Mouse (Mus musculus): Measurements from ENCODE around the gene Ercc1. TPM values are rescaled to one million over a fixed set of nuclear protein-coding genes. Genes with fewer than 3 reads are reported as not detected.

The Ercc1 gene
- polyA plus RNA-seq, 1 experiment from 2014 or later: 61.4 TPM

GRCm38 (mm10) chr7:19404476-19404875, 59.9 kb downstream of the Ercc1 start, which contains the start of gene Ckm:
TSS of gene Ckm (plus strand) at chr7:19404776.
- Histone ChIP-seq H3K36me3 (ENCODE audit: control insufficient read depth, insufficient read depth, low read length) (no peaks in the 10 kb centered on the region), H3K27me3 (ENCODE audit: control insufficient read depth, insufficient read depth, low read length) (peaks cover 27% of the 10 kb centered on the region), H3K4me3 (replicated peaks; ENCODE audit: low read length) (peak within 1 kb of the TSS; percentile 64), H3K4me1 (ENCODE audit: control insufficient read depth, insufficient read depth, low read length) (0 out of 2 replicates have a peak, but pooled peaks cover 5% of the 10 kb centered on the region), H3K9me3 (replicated peaks; ENCODE audit: control insufficient read depth, low read length) (peaks cover 7% of the 10 kb centered on the region), H3K27ac (ENCODE audit: low read length) (no peak within 1 kb of the TSS), H3K9ac (ENCODE audit: low read length) (peak within 1 kb of the TSS; percentile 72), H3K4me2 (ENCODE audit: low read depth, low read length) (peak within 1 kb of the TSS; percentile 96)
- 49% methylated on average over 7 of the region's 7 CpGs for WGBS
- ATAC-seq (ENCODE audit: insufficient read depth, low FRiP score): no peak

GRCm38 (mm10) chr7:19405417-19405816, 60.8 kb downstream of the Ercc1 start:
- H3K36me3 ChIP-seq (ENCODE audit: control insufficient read depth, insufficient read depth, low read length): no peaks in the 10 kb centered on the region
- H3K9me3 ChIP-seq (replicated peaks; ENCODE audit: control insufficient read depth, low read length): peaks cover 7% of the 10 kb centered on the region
- 2% methylated on average over 19 of the region's 19 CpGs for WGBS
- peaks cover 27% of the 10 kb centered on the region for H3K27me3 ChIP-seq (ENCODE audit: control insufficient read depth, insufficient read depth, low read length)
- H3K4me2 ChIP-seq (ENCODE audit: low read depth, low read length): peak overlapping the region; percentile 35
- no peak for ATAC-seq (ENCODE audit: insufficient read depth, low FRiP score)
- 0 out of 2 replicates have a peak overlapping the region, but pooled peaks have one; percentile 43 for H3K9ac ChIP-seq (ENCODE audit: low read length)
- H3K4me1 ChIP-seq (ENCODE audit: control insufficient read depth, insufficient read depth, low read length): 0 out of 2 replicates have a peak, but pooled peaks cover 5% of the 10 kb centered on the region
- H3K27ac ChIP-seq (ENCODE audit: low read length): no peak overlapping the region
- no peak overlapping the region for H3K4me3 ChIP-seq (replicated peaks; ENCODE audit: low read length)

MicroRNAs within 50 kb of the gene (microRNA counts, 519-probe panel; counts per million panel counts)
- not detected for microRNA mmu-miR-343

Small RNAs within 50 kb of the gene (microRNA-seq; reads per million reads assigned to microRNA genes)
- not detected for gene Mir343

Other genes with a start within 250 kb of the Ercc1 start
- 2.2 and 2.5 TPM in 2 replicates for gene Gm4969, start 226.4 kb upstream of the Ercc1 start, polyA plus RNA-seq (2015; fragmentation: Nextera tagmentation; extraction: Ambion mirVana)
- 13.5 and 15.3 TPM in 2 replicates for gene Fbxo46, start 224.9 kb upstream of the Ercc1 start, polyA plus RNA-seq (2015; fragmentation: Nextera tagmentation; extraction: Ambion mirVana)
- 14.1 and 14.8 TPM in 2 replicates for gene Qpctl, start 195.5 kb upstream of the Ercc1 start, polyA plus RNA-seq (2015; fragmentation: Nextera tagmentation; extraction: Ambion mirVana)
- gene Snrpd2, start 195.1 kb upstream of the Ercc1 start, polyA plus RNA-seq (2015; fragmentation: Nextera tagmentation; extraction: Ambion mirVana): 123 and 136 TPM in 2 replicates
- gene Gipr, start 178.7 kb upstream of the Ercc1 start, polyA plus RNA-seq (2015; fragmentation: Nextera tagmentation; extraction: Ambion mirVana): 1.6 and 2.4 TPM in 2 replicates
- gene Eml2, start 168.4 kb upstream of the Ercc1 start, polyA plus RNA-seq (2015; fragmentation: Nextera tagmentation; extraction: Ambion mirVana): 10.9 and 11.4 TPM in 2 replicates
- gene Gpr4, start 132.2 kb upstream of the Ercc1 start, polyA plus RNA-seq (2015; fragmentation: Nextera tagmentation; extraction: Ambion mirVana): 1.4 and 1.7 TPM in 2 replicates
- 33.0 and 34.5 TPM in 2 replicates for gene Opa3, start 116.4 kb upstream of the Ercc1 start, polyA plus RNA-seq (2015; fragmentation: Nextera tagmentation; extraction: Ambion mirVana)
- gene Vasp, start 73.0 kb upstream of the Ercc1 start, polyA plus RNA-seq (2015; fragmentation: Nextera tagmentation; extraction: Ambion mirVana): 77.8 and 85.6 TPM in 2 replicates
- gene Ppm1n, start 64.7 kb upstream of the Ercc1 start, polyA plus RNA-seq (2015; fragmentation: Nextera tagmentation; extraction: Ambion mirVana): 0.17 TPM in 1 of 2 replicates, not detected in the other
- gene Rtn2, start 62.2 kb upstream of the Ercc1 start, polyA plus RNA-seq (2015; fragmentation: Nextera tagmentation; extraction: Ambion mirVana): 14.8 and 21.7 TPM in 2 replicates
- 0.25 and 0.27 TPM in 2 replicates for gene Fosb, start 34.7 kb upstream of the Ercc1 start, polyA plus RNA-seq (2015; fragmentation: Nextera tagmentation; extraction: Ambion mirVana)
- gene Cd3eap, start 14.7 kb downstream of the Ercc1 start, polyA plus RNA-seq (2015; fragmentation: Nextera tagmentation; extraction: Ambion mirVana): 22.9 and 23.0 TPM in 2 replicates
- 7.8 and 9.6 TPM in 2 replicates for gene Ppp1r13l, start 15.0 kb downstream of the Ercc1 start, polyA plus RNA-seq (2015; fragmentation: Nextera tagmentation; extraction: Ambion mirVana)
- 11.7 and 11.8 TPM in 2 replicates for gene Ercc2, start 37.2 kb downstream of the Ercc1 start, polyA plus RNA-seq (2015; fragmentation: Nextera tagmentation; extraction: Ambion mirVana)
- 13.3 and 15.8 TPM in 2 replicates for gene Klc3, start 59.3 kb downstream of the Ercc1 start, polyA plus RNA-seq (2015; fragmentation: Nextera tagmentation; extraction: Ambion mirVana)
- 50.9 and 378 TPM in 2 replicates for gene Ckm, start 60.0 kb downstream of the Ercc1 start, polyA plus RNA-seq (2015; fragmentation: Nextera tagmentation; extraction: Ambion mirVana)
- gene Mark4, start 114.0 kb downstream of the Ercc1 start, polyA plus RNA-seq (2015; fragmentation: Nextera tagmentation; extraction: Ambion mirVana): 4.3 and 5.9 TPM in 2 replicates
- 0.71 and 0.85 TPM in 2 replicates for gene Exoc3l2, start 118.6 kb downstream of the Ercc1 start, polyA plus RNA-seq (2015; fragmentation: Nextera tagmentation; extraction: Ambion mirVana)
- gene Bloc1s3, start 163.6 kb downstream of the Ercc1 start, polyA plus RNA-seq (2015; fragmentation: Nextera tagmentation; extraction: Ambion mirVana): 1.4 and 1.5 TPM in 2 replicates
- gene Trappc6a, start 163.6 kb downstream of the Ercc1 start, polyA plus RNA-seq (2015; fragmentation: Nextera tagmentation; extraction: Ambion mirVana): 101 and 102 TPM in 2 replicates
- gene Nkpd1, start 173.1 kb downstream of the Ercc1 start, polyA plus RNA-seq (2015; fragmentation: Nextera tagmentation; extraction: Ambion mirVana): 1.8 and 3.3 TPM in 2 replicates
- gene Ppp1r37, start 218.3 kb downstream of the Ercc1 start, polyA plus RNA-seq (2015; fragmentation: Nextera tagmentation; extraction: Ambion mirVana): 19.1 and 20.4 TPM in 2 replicates
- 2.8 and 3.7 TPM in 2 replicates for gene Zfp296, start 232.5 kb downstream of the Ercc1 start, polyA plus RNA-seq (2015; fragmentation: Nextera tagmentation; extraction: Ambion mirVana)
- gene Gemin7, start 232.8 kb downstream of the Ercc1 start, polyA plus RNA-seq (2015; fragmentation: Nextera tagmentation; extraction: Ambion mirVana): 141 and 153 TPM in 2 replicates